Mouse (Mus musculus) cortical plate, adult 2 months (tissue): ENCODE measurements around the gene Xndc1.
A peak's percentile ranks its signal among the peaks of the same experiment; 100 is the strongest.

Experiments
- CTCF ChIP-seq: fragments of 200-500 bp; IDR thresholded peaks from 2 replicates; pipeline ENCODE4 v1.5.1; 2011; ENCODE audit warnings: mild to moderate bottlenecking, control low read depth, low read length; ENCODE audit not compliant: insufficient read depth; ENCODE audit errors: extremely low read depth
- POLR2A ChIP-seq: fragments of 200-500 bp; IDR thresholded peaks from 2 replicates; pipeline ENCODE4 v1.6.1; 2011; ENCODE audit warnings: mild to moderate bottlenecking, low read length, control low read depth; ENCODE audit not compliant: insufficient read depth; ENCODE audit errors: extremely low read depth

DNA sequence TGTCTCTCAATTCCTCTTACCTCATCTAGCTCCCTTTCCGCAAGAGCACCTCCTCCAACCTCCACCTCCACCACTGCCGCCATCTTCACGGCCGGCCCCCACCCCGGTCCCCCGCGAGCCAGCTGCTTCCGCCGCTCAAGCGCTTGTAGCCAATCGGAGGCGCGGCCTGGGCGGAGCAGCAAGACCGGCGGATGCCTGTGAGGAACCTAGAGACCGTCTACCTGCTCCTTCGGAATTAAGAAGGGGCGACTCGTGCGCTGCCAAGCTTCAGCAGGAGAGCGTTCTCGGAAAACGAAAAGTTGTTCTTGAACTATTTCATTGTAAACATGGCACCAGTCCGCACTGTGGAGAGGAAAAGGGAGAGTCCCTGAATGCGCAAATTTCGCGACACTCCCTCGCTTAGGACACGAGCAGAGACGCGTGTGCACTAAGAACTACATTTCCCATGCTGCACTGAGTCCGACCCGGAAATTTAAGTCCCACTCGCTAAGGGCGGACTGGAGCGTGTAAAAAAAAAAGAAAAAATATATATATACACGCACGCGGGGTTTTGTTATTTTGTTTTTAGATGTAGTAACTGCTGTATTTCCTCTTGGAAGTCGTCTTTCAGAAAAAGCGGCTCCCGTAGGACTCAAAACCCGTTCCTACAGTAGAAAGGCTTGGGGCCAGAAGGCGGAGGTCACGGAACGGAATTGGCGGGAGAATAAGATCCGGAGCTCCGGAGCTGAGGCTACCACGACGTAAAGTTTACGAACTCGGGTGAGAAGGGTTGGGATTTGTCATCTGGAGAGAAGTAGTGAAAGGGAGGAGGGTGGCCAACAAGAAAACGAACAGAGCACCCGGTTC is at the start of gene Xndc1, which contains the start of the genes Rnf121 and Xntrpc:
- TF ChIP-seq POLR2A (peak; percentile 47), CTCF (no peak)
